Mouse (Mus musculus): ENCODE measurements at regions not wholly inside any gene's neighbourhood (a gene's known extent, or its start where the extent isn't known, plus 50 kb on each side); places are given as distances from the start of the nearest gene placed in this dataset.

DNA sequence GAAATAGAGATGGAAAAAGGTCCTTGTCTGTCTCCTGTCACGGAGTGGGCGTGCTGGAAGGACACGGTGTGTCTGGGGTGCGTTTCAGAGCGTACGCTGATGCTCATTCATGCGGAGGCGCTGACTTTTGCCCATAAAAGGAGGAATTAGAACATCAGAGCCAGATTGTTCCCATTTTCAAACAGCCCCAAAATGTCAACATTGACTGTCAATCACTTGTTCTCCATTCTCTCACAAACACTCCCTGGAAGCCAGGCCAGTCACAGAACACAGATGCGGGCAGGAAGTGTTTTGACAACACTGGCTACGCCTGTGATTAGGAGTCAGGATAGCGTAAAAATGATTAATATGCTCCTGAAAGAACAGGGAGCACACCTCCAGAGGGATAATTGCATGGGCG lies 157.1 kb upstream of the Ankrd55 start:
- Histone ChIP-seq H3K4me3 (no peak overlapping the region), H3K4me1 (peaks cover 7% of the 10 kb centered on the region; the same call in 1 of the 2 replicates), H3K27me3 (no peaks in the 10 kb centered on the region), H3K9me3 (no peaks in the 10 kb centered on the region), H3K27ac (no peak overlapping the region), H3K9ac (no peak overlapping the region), H3K36me3 (no peaks in the 10 kb centered on the region), H3K4me2 (replicated peaks) (no peak overlapping the region)
- ATAC-seq (ENCODE audit: insufficient number of reproducible peaks, insufficient read depth, low FRiP score, low TSS enrichment), result no peak
- WGBS, result 50% methylated on average over 12 of the region's 12 CpGs

DNA sequence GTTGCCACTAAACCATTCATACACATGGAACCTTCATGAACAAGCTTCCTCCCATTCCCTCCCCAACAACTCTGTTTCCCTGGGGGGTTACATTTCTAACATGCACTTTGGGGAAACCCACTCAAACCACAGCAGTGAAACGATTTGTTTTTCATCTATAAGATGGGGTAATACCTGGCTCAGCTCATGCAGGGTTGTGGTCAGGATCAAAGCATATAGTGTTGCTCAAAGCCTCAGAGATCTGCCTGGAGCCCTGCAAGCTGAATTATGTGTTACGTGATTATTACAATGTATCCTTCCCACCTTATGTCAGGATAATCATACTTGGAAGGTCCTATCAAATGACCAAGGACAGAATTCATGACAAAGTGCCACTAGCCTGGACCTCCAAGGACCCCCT lies 154.5 kb upstream of the Ankrd55 start:
- H3K4me1 ChIP-seq, result peaks cover 6% of the 10 kb centered on the region; the same call in 1 of the 2 replicates
- no peak for ATAC-seq (ENCODE audit: insufficient number of reproducible peaks, insufficient read depth, low FRiP score, low TSS enrichment)

GRCm38 (mm10) chr13:112134701-112135100 lies 153.6 kb upstream of the Ankrd55 start:
- H3K4me1 ChIP-seq, result peaks cover 6% of the 10 kb centered on the region; the same call in 1 of the 2 replicates

More for the DNA sequence above, 154.5 kb upstream of the Ankrd55 start:
- no peak overlapping the region for H3K4me2 ChIP-seq (replicated peaks)
- no peak overlapping the region for H3K4me3 ChIP-seq
- H3K36me3 ChIP-seq, result no peaks in the 10 kb centered on the region
- H3K9me3 ChIP-seq, result no peaks in the 10 kb centered on the region
- WGBS, result 74% methylated on average over 2 of the region's 2 CpGs
- no peaks in the 10 kb centered on the region for H3K27me3 ChIP-seq
- no peak overlapping the region for H3K27ac ChIP-seq
- no peak overlapping the region for H3K9ac ChIP-seq

DNA sequence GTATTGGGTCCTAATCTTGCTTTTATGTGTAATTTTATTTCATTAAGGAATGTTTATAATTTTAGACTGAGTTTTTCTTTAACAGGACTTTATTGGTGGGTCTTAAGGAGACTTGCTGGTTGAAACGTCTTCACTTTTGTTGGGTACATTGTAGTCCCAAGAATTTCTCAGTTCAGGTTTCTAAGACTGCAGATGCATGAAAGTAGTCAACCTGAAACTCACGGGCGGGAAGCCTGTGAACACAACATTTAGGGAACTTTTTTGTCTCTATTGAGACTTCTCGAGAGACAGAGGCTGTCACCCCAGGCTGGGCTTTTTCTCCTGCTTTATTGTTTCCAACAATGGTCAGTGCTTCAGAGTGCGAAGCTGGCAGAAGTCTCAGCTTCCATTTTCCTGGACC lies 152.5 kb upstream of the Ankrd55 start:
- Histone ChIP-seq H3K27me3 (no peaks in the 10 kb centered on the region), H3K36me3 (no peaks in the 10 kb centered on the region), H3K4me2 (replicated peaks) (no peak overlapping the region), H3K4me1 (peaks cover 6% of the 10 kb centered on the region; the same call in 1 of the 2 replicates), H3K27ac (no peak overlapping the region), H3K9ac (no peak overlapping the region), H3K9me3 (no peaks in the 10 kb centered on the region), H3K4me3 (no peak overlapping the region)
- WGBS, result 80% methylated on average over 5 of the region's 5 CpGs
- no peak for ATAC-seq (ENCODE audit: insufficient number of reproducible peaks, insufficient read depth, low FRiP score, low TSS enrichment)

More at GRCm38 (mm10) chr13:112134701-112135100, 153.6 kb upstream of the Ankrd55 start:
- Histone ChIP-seq H3K9ac (no peak overlapping the region), H3K27me3 (no peaks in the 10 kb centered on the region), H3K9me3 (no peaks in the 10 kb centered on the region), H3K27ac (no peak overlapping the region), H3K4me3 (no peak overlapping the region), H3K36me3 (no peaks in the 10 kb centered on the region), H3K4me2 (replicated peaks) (no peak overlapping the region)
- ATAC-seq (ENCODE audit: insufficient number of reproducible peaks, insufficient read depth, low FRiP score, low TSS enrichment), result no peak
- 89% methylated on average over 4 of the region's 4 CpGs for WGBS

DNA sequence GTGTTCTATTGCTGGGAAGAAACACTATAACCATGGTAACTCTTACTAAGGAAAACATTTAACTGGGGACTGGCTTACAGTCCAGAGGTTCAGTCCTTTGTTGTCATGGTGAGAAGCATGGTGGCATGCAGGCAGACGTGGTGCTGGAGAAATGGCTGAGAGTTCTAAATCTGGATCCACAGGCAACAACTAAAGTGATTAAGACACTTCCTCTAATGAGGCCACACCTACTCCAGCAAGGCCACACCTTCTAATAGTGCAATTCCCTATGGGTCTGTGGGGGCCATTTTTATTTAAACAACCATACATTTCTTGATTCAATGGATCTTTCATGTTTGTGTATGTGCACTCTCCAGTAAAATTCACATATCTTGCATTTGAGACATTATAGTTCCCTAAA lies 151.4 kb upstream of the Ankrd55 start:
- H3K4me1 ChIP-seq, result peaks cover 7% of the 10 kb centered on the region; the same call in 1 of the 2 replicates
- H3K36me3 ChIP-seq, result no peaks in the 10 kb centered on the region
- WGBS, result 69% methylated on average over 1 of the region's 1 CpGs
- H3K27me3 ChIP-seq, result no peaks in the 10 kb centered on the region
- H3K9me3 ChIP-seq, result no peaks in the 10 kb centered on the region
- no peak overlapping the region for H3K9ac ChIP-seq
- no peak for ATAC-seq (ENCODE audit: insufficient number of reproducible peaks, insufficient read depth, low FRiP score, low TSS enrichment)
- H3K27ac ChIP-seq, result no peak overlapping the region
- no peak overlapping the region for H3K4me3 ChIP-seq
- no peak overlapping the region for H3K4me2 ChIP-seq (replicated peaks)

- Histone ChIP-seq H3K9ac (no peak overlapping the region), H3K27me3 (no peaks in the 10 kb centered on the region), H3K9me3 (no peaks in the 10 kb centered on the region), H3K4me3 (no peak overlapping the region), H3K4me1 (peaks cover 7% of the 10 kb centered on the region; the same call in 1 of the 2 replicates), H3K36me3 (no peaks in the 10 kb centered on the region), H3K27ac (no peak overlapping the region), H3K4me2 (replicated peaks) (no peak overlapping the region)
- WGBS, result 60% methylated on average over 5 of the region's 5 CpGs
- ATAC-seq (ENCODE audit: insufficient number of reproducible peaks, insufficient read depth, low FRiP score, low TSS enrichment), result no peak
Measured at GRCm38 (mm10) chr13:112140871-112141270, 147.4 kb upstream of the Ankrd55 start.

- Histone ChIP-seq H3K9me3 (no peaks in the 10 kb centered on the region), H3K27ac (0 out of 2 replicates have a peak overlapping the region, but pooled peaks have one; percentile 2), H3K4me3 (no peak overlapping the region), H3K9ac (no peak overlapping the region), H3K4me2 (replicated peaks) (no peak overlapping the region), H3K36me3 (no peaks in the 10 kb centered on the region), H3K27me3 (no peaks in the 10 kb centered on the region), H3K4me1 (peaks cover 7% of the 10 kb centered on the region; the same call in 1 of the 2 replicates)
- WGBS, result 71% methylated on average over 7 of the region's 7 CpGs
- no peak for ATAC-seq (ENCODE audit: insufficient number of reproducible peaks, insufficient read depth, low FRiP score, low TSS enrichment)
Measured at GRCm38 (mm10) chr13:112144393-112145348, 143.6 kb upstream of the Ankrd55 start.

DNA sequence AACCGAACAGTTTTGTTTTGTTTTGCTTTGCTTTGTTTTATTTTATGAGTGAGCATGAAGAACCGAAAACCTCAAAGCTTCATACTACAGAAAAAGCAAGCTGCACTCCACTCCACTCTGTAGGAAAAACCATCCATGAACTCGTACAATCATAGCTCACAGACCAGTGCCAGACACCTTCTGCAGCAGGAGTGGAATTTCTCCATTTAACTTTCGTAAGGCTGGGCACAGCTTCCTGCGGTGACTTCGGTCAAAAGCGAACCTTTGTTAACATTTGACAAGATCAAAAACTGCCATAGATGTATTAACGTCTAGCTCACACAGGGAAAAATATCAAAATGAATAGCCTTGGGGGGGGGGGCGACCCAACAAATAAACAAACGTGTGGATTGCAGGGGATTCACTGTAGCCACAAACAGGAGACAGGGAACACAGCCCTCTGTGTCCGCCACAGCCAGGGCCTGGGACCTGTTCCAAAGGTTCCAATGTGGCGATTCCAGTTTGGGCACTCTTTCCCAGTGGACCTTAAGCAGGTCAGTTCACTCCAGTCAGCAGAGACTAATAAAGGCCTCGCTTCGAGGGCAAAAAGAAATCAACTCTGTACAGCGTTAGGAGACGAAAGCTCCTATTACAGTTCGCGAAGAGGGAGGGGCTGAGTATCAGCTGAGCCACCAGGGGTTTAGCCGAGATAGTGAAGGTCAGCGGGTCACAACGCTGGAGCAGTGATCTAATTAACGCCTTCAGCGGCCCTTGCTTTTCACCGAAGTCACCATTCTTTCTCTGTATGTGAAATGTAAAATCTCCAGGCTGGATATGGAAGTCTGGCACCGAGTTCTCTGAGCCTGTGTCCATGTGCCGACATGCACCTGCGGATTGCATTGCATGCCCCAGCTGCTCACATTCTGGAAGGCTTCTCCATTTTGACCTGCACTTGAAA lies 135.4 kb upstream of the Ankrd55 start:
- ATAC-seq (ENCODE audit: insufficient number of reproducible peaks, insufficient read depth, low FRiP score, low TSS enrichment), result 0 out of 2 replicates have a peak, but pooled peaks have one; percentile 64
- H3K9me3 ChIP-seq, result no peaks in the 10 kb centered on the region
- H3K4me2 ChIP-seq (replicated peaks), result peak overlapping the region; percentile 38
- H3K4me3 ChIP-seq, result no peak overlapping the region
- 11% methylated on average over 27 of the region's 27 CpGs for WGBS
- no peaks in the 10 kb centered on the region for H3K36me3 ChIP-seq
- H3K27ac ChIP-seq, result peak overlapping the region; percentile 57; the same call in 1 of the 2 replicates
- no peaks in the 10 kb centered on the region for H3K27me3 ChIP-seq
- H3K4me1 ChIP-seq, result peaks cover 23% of the 10 kb centered on the region
- no peak overlapping the region for H3K9ac ChIP-seq

DNA sequence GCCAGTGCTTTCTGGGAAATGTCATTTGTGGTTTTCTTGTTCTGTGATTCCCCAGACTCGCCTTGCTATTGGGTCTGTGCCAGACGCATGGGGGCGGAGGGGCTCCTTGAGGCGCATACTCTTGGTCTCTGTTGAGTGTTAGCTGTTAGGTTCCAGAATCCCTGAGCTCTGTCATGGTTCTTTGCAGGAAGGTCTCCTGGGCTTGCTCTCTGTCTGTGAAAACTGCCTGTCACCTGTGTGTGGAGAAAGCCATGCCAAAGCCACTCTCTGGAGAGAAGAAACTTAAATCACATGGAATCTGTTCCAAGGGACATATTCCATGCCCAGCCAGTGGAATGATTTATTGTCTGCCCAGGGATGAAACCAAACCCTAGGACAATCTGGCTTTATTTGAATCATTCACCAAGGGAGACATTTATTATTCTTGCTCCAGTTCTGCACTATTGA lies 134.5 kb upstream of the Ankrd55 start:
- no peaks in the 10 kb centered on the region for H3K27me3 ChIP-seq
- no peaks in the 10 kb centered on the region for H3K36me3 ChIP-seq
- no peaks in the 10 kb centered on the region for H3K9me3 ChIP-seq
- no peak overlapping the region for H3K9ac ChIP-seq
- 39% methylated on average over 4 of the region's 4 CpGs for WGBS
- no peak overlapping the region for H3K4me3 ChIP-seq
- peak overlapping the region; percentile 38; the same call in 1 of the 2 replicates for H3K4me2 ChIP-seq (replicated peaks)
- no peak overlapping the region for H3K27ac ChIP-seq
- H3K4me1 ChIP-seq, result peaks cover 23% of the 10 kb centered on the region
- no peak for ATAC-seq (ENCODE audit: insufficient number of reproducible peaks, insufficient read depth, low FRiP score, low TSS enrichment)

DNA sequence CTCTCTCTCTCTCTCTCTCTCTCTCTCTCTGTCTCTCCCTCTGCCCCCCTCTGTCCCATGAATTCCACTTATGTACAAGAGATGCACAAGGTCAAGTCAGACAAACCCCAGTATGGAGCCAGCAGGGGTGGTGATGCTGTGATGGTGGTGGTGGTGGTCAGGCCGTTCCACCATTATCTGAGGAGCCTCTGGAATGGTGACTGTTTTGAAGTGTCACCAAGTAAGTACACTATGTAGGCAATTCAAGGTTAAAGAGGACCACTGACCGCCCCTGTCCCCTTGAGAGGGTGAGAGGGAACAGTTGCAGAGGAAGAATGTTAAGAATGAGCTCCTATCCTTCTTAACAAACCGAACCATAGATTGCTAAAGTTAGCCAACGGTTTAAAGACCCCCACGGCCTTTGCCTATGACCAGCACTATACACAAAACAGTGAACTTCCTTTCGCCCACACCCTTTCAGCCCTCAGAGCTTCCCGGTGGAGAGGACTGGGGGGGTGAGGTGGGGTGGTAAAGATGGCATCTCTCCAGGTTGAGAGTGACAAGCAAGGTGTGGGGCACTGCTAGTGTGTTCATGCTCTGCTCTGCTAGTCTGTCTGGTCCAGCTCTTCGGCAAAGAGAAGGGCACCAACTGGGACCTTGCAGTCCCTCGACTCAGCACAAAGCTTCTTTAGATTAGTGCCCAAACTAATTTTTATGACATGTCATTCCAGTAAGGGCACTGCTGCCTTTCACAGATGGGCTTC lies 128.7 kb upstream of the Ankrd55 start:
- 75% methylated on average over 9 of the region's 9 CpGs for WGBS
- Histone ChIP-seq H3K9ac (no peak overlapping the region), H3K4me3 (no peak overlapping the region), H3K27me3 (no peaks in the 10 kb centered on the region), H3K4me2 (replicated peaks) (no peak overlapping the region), H3K27ac (no peak overlapping the region), H3K9me3 (no peaks in the 10 kb centered on the region), H3K4me1 (peaks cover 16% of the 10 kb centered on the region), H3K36me3 (no peaks in the 10 kb centered on the region)
- ATAC-seq (ENCODE audit: insufficient number of reproducible peaks, insufficient read depth, low FRiP score, low TSS enrichment), result 0 out of 2 replicates have a peak, but pooled peaks have one; percentile 26

Data from embryonic facial prominence, embryonic 12.5 days (tissue).